Mouse (Mus musculus): Measurements from ENCODE around the gene Prdm11.

Gene Prdm11

DNA sequence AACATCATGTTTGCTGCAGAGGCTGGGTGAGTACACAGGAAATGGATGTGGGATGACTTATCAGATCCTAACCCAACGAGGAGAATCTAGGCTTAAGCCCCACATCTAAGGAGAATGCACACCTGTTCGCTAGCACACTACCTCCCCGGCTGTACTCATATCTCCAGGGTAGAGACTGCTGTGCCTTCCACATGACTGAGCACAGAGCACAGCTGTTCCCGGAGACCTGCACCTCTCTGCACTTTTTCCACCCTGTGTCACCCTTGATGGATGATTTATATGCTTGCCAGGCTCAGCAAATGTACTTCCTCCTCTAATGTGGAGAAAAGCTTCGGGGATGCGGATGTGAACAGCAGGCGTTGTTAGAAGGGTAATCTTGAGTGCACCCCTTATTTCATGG is 114.9 kb downstream of the Prdm11 start:
- no peak for DNase-seq (ENCODE audit: low spot score)

DNA sequence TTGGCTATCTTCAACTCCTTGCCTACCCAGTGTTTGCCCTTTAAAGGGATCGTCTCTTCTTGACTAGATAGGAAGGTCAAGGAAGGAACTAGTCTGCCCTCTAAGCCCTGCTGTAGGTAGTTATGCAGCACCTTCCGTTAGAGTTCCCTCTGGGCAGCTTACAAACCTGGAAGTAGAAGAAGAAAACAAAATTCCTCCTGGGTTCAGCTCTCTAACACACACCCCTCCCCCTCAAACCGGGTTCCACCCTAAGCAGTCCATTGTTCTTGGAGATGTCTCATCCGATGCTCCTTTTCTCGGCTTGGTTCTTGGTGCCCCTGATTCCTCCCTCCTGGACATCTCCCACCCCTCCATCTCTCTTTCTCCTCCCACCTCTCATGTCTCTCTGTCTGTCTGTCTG is 116.3 kb downstream of the Prdm11 start:
- DNase-seq (ENCODE audit: low spot score), result no peak

DNA sequence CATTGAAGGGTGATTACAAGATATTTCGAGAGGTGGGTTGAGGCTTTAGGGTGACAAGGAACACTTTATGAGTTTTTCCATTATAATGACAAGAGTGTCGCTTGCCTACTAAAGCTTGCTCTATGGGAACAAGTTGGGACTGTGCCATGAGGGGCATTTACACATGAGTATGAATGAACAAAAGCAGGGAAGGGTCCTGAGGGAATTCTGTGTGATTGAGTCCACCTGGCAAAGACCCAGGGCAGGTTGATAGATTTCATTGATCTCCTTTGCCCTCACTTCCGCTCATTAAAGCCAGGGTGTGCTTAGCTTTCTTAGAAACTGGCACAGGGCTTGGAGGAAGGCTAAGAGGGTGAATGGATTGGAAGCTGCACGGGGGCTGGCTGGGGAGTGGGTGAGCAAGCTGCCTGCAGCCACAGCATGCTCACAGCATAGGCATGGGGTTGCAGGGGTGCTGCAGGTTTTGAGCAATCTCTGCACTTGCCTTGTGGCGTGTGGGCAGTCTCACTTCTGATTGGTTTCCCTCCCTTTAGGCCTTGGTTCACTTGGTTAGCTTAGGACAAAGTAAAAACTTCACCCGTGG is 121.2 kb downstream of the Prdm11 start:
- no peak for DNase-seq (ENCODE audit: low spot score)

DNA sequence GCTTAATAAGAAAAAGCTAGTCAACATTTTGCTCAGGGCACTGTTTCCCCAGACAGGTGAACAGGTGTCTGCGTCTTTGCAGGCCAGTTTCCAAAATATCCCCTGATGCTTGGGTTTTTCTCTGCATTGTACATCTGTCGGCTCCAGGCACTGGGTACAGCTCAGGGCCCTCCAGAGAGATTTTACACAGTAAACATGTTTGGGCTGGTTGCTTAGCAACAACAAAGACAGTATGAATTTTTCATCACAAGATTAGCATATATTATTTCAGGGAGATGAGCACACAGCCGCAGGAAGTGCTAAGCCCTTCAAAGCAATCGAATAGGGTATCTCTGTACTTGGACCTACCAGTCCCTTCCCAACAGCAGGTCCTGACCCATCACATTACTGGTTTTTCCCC is 125.3 kb downstream of the Prdm11 start:
- no peak for DNase-seq (ENCODE audit: low spot score)

DNA sequence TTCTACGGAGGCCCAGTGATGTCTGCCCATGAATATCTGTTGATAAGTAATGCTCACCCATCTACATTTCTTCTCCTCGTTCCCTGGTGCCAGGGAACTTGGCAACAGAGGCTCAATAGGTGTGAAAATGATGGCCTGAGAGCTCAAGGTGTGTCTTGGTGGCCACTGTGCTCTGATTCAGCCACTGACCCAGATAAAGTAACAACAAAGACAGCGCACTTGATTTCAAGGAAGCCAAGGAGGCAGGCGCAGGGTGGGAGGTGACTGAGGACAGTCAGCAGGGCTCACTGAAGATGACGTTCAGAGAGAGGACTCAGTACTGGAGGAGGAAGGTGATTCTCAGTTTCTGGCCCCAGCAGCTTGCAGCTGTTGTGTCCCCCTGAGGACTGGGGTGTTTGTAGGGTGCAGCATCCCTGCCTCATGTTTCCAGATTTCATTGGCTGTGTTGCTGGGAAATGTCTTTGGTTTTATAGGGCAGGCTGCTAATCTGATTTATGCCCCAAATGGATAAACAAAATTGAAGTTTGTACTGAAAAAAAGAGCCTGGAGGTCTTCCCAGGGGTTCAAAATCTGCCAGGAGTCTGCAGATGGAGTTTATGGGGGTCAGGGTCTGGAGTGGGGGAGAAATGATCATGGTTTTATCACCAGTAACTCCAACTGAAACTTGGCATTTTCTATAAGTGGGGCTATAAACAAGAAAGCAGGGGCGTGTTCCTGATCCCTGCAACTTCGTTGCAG is 128.4 kb downstream of the Prdm11 start:
- DNase-seq (ENCODE audit: low spot score), result no peak

DNA sequence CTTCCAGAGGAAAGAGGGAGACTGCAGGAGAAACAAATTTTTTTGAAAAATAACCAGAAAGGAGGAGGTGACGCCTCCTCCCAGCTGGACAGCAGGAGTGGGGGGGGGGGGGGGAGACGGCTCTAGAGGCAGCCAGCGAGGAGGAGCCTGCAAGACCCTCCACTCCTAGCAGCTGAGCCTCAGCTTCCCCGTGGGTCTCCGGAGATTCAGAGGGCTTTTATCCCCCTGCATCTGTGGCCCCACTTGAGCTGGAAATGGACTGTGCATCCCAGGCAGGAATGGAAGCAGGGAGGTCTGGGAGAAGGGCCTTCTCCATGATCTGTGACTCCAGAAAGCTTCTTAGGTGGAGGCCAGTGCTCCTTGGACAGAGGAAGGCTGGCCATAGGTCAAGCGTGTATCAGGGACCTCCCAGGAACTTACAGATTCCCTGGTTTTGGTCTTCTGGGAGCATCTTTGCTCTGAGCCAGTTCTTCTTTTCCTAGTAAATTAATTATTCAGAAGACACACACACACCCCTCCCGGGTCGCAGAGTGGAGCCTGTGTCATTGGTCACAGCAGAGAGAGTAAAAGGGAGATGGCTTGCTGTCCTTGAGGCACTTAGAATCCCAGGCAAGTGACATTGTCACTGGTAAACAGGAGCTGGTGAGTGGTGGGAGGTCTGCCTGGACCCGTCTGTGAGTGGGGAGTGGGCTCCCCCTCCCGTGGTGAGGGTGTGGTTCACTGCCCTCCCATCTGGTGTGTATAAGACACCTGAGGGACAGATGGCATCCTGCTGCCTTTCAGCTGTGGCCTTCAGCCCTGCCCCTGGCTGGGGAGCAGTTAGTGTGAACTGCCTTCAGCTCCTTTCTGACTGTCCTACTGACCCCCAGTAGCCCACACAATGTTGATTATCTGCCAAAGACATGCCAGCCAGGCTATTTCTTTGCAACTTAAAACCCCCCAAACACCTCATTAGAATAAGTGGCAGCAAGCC is 130.0 kb downstream of the Prdm11 start:
- DNase-seq (ENCODE audit: low spot score), result no peak
